Mouse (Mus musculus): ENCODE results near the gene Cnot3. TPM values are rescaled to one million over a fixed set of nuclear protein-coding genes. Genes with fewer than 3 reads are reported as not detected.

The Cnot3 gene
- 70.9 and 95.3 TPM in 2 replicates for polyA plus RNA-seq (2012; rRNA removed)

GRCm38 (mm10) chr7:3644672-3645487, at the start of gene Cnot3:
Gene Cnot3, plus strand, starts transcription at chr7:3645268.

GRCm38 (mm10) chr7:3616057-3616388, 29.0 kb upstream of the Cnot3 start, which contains the start of gene Oscar:
Gene Oscar, minus strand, starts transcription at chr7:3616157.

GRCm38 (mm10) chr7:3617242-3617995, 27.6 kb upstream of the Cnot3 start, which contains the start of gene Ndufa3:
Gene Ndufa3, plus strand, starts transcription at chr7:3617373.

GRCm38 (mm10) chr7:3629543-3630477, 15.3 kb upstream of the Cnot3 start, which contains the start of the genes Tfpt and Prpf31:
Gene Tfpt, minus strand, starts transcription at chr7:3629929.
Gene Prpf31, plus strand, starts transcription at chr7:3629985.

GRCm38 (mm10) chr7:3665215-3666114, 20.4 kb downstream of the Cnot3 start, which contains the start of gene Leng1:
Gene Leng1, minus strand, starts transcription at chr7:3665840.

GRCm38 (mm10) chr7:3677342-3677741, 32.3 kb downstream of the Cnot3 start, which contains the start of gene Tmc4:
Gene Tmc4, minus strand, starts transcription at chr7:3677553.

GRCm38 (mm10) chr7:3692382-3692986, 47.4 kb downstream of the Cnot3 start, which contains the start of gene Tsen34:
Gene Tsen34, plus strand, starts transcription at chr7:3692863.

GRCm38 (mm10) chr7:3692987-3693808, 48.1 kb downstream of the Cnot3 start, which contains the start of gene Mboat7:
Gene Mboat7, minus strand, starts transcription at chr7:3693523.

GRCm38 (mm10) chr7:3703879-3704441, 58.9 kb downstream of the Cnot3 start, which contains the start of gene Rps9:
Gene Rps9, plus strand, starts transcription at chr7:3703993.

Other genes starting within 250 kb of the Cnot3 start
- 0.32 and 0.77 TPM in 2 replicates for gene Cacng6, start 221.1 kb upstream of the Cnot3 start, polyA plus RNA-seq (2012; rRNA removed)
- gene Tarm1, start 142.6 kb upstream of the Cnot3 start, polyA plus RNA-seq (2012; rRNA removed), result not detected in 2 replicates
- gene Oscar, start 29.1 kb upstream of the Cnot3 start, polyA plus RNA-seq (2012; rRNA removed), result 0.66 and 1.5 TPM in 2 replicates
- 174 and 275 TPM in 2 replicates for gene Ndufa3, start 27.9 kb upstream of the Cnot3 start, polyA plus RNA-seq (2012; rRNA removed)
- gene Tfpt, start 15.3 kb upstream of the Cnot3 start, polyA plus RNA-seq (2012; rRNA removed), result 7.0 and 8.9 TPM in 2 replicates
- 48.3 and 48.8 TPM in 2 replicates for gene Prpf31, start 15.3 kb upstream of the Cnot3 start, polyA plus RNA-seq (2012; rRNA removed)
- gene Leng1, start 20.6 kb downstream of the Cnot3 start, polyA plus RNA-seq (2012; rRNA removed), result 4.2 and 4.5 TPM in 2 replicates
- gene Tmc4, start 32.3 kb downstream of the Cnot3 start, polyA plus RNA-seq (2012; rRNA removed), result 50.6 and 58.5 TPM in 2 replicates
- gene Tsen34, start 47.6 kb downstream of the Cnot3 start, polyA plus RNA-seq (2012; rRNA removed), result 210 and 216 TPM in 2 replicates
- 95.4 and 98.2 TPM in 2 replicates for gene Mboat7, start 48.3 kb downstream of the Cnot3 start, polyA plus RNA-seq (2012; rRNA removed)
- gene Rps9, start 58.7 kb downstream of the Cnot3 start, polyA plus RNA-seq (2012; rRNA removed), result 2,155 and 3,536 TPM in 2 replicates
- gene Pirb, start 75.1 kb downstream of the Cnot3 start, polyA plus RNA-seq (2012; rRNA removed), result 10.0 and 10.1 TPM in 2 replicates
- 0.15 and 0.29 TPM in 2 replicates for gene Gm15448, start 180.4 kb downstream of the Cnot3 start, polyA plus RNA-seq (2012; rRNA removed)
- gene Pira2, start 199.8 kb downstream of the Cnot3 start, polyA plus RNA-seq (2012; rRNA removed), result 0.48 and 0.53 TPM in 2 replicates

Data from ovary, adult 2 months (tissue).